Mouse (Mus musculus) embryonic stem cell, embryonic (primary cell): ENCODE measurements around the gene Tenm4.

ENCODE experiments used
- CTCF ChIA-PET, 4 experiments: fragments of 300-600 bp in 2 of 4; fragments of 350-600 bp in 2 of 4; sonication (Branson Sonifier 250); formaldehyde crosslinking; loops; one replicate each; lab custom pipeline; 2022; ENCODE audit warnings: inconsistent platforms in 2 of 4; lab: Charles Lee
- POLR2A ChIA-PET, 4 experiments: fragments of 300-600 bp in 2 of 4; fragments of 350-600 bp in 2 of 4; sonication (Branson Sonifier 250); formaldehyde crosslinking; loops; one replicate each; lab custom pipeline; 2022; ENCODE audit warnings: antibody characterized with exemption in 4 of 4, inconsistent platforms in 1 of 4; lab: Charles Lee

Gene Tenm4

DNA sequence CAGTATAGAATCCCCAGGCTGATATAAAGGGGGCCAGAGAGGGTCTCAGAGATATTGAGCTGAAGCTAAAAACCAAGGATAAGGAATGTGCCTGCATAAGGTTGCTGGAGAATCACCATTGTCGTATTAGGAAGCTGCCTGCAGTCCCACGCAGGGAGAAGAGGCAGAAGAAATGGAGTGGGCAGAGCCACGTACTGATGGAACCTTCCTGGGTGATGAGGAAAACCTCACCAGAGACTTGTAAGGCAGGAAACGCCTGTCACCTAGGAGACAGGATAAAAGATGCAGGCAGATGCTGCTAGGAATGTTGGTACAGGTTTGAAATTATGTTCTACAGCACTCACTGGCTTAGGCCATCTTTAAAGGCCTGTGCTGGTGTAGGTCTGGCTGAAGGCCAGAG, 329.8 kb downstream of the Tenm4 start:
- CTCF ChIA-PET, result no interaction called here
- POLR2A ChIA-PET, result interaction anchor here in 1 of 4 experiments (1.1 kb wide), 1 partner anchor 12 kb away, joined by 3 read pairs; no protein-coding TSS in a partner anchor

DNA sequence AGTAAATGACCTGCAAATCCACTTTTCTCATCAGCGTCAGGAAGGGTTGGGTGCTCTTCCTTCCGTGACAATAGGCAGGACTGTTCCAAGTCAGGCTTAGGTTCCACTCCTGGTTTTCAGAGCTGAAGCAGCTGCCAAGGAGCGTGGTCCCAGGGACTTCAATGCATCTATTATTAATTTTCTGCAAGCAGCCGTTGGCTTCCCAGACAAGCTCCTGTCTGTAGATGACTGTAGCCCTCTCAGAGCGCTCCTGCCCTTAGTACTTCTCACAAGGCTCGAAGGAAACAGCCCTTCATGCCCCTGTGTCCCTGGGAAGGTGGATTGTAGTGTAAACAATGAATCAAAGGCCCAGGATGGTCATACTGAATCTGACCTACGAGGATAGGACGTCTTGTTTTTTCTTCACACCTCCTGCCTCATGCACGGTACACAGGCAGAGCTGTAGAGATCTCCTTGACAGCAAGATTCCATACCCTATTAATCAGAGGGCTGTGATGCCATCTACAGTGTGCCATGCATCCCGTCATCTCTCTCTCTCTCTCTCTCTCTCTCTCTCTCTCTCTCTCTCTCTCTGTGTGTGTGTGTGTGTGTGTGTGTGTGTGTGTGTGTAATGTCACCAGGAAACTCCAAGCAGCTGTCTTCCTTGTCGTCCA, 331.4 kb downstream of the Tenm4 start:
- ChIA-PET CTCF (interaction anchor here in 1 of 4 experiments (0.6 kb wide), 1 partner anchor 289 kb away, joined by 8 read pairs; no protein-coding TSS in a partner anchor), POLR2A (interaction anchor here in 1 of 4 experiments (0.6 to 1.3 kb wide), 6 partner anchors 11 to 340 kb away, joined by 3 to 6 read pairs (median 3); no protein-coding TSS in a partner anchor)

DNA sequence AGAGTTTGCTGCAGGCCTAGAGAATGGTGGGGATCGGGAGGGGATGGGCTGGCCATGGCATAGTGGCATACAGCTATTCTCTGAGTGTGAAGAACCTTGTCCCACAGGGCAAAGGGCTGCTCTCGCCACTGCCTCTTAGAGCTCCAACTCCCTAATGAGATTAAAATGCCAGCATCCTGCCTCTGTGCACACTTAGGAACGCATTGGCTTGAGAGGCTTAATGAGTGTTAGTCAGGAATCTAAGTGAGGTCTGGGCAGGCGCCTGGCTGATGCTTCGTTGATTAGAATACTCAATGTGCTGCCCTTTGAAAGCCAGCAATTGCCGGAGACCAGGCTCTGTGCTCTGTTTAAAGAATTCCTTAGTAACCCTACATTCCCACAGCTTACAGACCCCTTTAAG, 334.5 kb downstream of the Tenm4 start:
- CTCF ChIA-PET, result interaction anchor here in 1 of 4 experiments (0.6 kb wide), 1 partner anchor 49 kb away, joined by 3 read pairs; no protein-coding TSS in a partner anchor
- POLR2A ChIA-PET, result interaction anchor here in 1 of 4 experiments (0.8 to 2.2 kb wide), 4 partner anchors 8 to 38 kb away, joined by 3 to 7 read pairs (median 4); no protein-coding TSS in a partner anchor

DNA sequence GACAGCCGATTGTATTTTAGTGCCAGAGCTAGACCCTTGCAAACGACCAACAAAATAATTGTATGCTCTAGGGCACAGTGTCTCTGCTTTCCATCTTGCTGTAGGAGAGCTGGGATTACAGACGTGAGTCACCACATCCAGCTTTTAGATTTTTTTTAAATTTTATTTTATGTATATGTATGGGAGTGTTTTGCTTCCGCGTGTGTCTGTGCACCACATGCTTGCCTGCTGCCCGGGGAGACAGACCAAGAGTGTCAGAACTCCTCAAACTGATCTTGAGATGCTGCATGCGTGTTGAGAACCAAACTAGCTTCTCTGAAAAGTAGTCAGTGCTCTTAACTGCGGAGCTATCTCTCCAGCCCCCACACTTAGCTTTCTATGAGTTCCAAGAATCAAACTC, 336.0 kb downstream of the Tenm4 start:
- ChIA-PET CTCF (no interaction called here), POLR2A (interaction anchor here in 1 of 4 experiments (1.4 to 2.2 kb wide), 3 partner anchors 9 to 13 kb away, joined by 6 to 10 read pairs (median 7); no protein-coding TSS in a partner anchor)

DNA sequence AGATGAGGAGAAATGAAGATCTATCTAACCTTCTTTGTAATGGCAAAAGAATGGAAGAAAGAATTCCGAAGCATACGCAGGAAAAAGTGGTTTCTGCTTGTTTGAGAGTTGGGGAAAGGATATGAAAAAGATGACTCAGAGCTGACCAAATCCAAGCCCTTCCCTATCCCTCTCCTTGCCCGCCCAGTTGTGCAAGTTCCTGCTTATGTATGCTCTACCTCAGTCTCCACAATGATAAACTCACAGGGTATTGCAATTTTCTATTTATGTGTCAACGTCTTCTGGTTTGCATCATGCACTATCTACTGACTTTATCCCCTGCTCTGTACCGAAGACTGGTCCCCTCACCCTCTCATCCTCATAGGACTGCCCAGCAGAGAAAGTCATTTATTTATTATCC, 339.4 kb downstream of the Tenm4 start:
- ChIA-PET POLR2A (no interaction called here), CTCF (no interaction called here)

DNA sequence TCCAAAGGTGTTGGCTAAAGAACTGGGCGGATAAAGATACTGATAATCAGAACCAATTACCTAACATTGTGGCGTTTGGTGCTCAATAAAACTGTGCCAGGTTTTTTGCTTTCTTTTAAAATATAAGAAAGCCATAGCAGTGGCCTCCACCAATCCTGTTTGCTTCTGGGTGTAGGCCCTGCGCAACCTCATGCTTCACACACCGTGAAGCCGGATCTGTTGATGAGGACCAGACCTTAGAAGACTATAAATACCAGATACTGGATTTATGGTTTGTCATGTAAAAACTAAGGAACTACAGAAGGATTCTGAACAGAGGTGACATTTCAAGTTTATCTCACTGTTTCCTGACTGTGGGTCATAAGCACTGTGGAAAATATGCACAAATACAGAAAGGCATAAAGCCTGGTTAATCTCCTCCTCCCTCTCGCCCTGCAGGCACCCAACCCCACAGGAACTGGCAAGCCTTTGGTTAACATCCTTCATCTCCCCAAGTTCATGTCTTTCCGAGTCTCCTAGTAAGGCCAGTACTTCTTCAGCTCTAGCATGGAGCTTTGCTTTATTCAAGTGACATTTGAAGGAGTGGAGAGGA, 340.1 kb downstream of the Tenm4 start:
- CTCF ChIA-PET, result no interaction called here
- POLR2A ChIA-PET, result interaction anchor here in 1 of 4 experiments (1.2 kb wide), 1 partner anchor 15 kb away, joined by 3 read pairs; no protein-coding TSS in a partner anchor

DNA sequence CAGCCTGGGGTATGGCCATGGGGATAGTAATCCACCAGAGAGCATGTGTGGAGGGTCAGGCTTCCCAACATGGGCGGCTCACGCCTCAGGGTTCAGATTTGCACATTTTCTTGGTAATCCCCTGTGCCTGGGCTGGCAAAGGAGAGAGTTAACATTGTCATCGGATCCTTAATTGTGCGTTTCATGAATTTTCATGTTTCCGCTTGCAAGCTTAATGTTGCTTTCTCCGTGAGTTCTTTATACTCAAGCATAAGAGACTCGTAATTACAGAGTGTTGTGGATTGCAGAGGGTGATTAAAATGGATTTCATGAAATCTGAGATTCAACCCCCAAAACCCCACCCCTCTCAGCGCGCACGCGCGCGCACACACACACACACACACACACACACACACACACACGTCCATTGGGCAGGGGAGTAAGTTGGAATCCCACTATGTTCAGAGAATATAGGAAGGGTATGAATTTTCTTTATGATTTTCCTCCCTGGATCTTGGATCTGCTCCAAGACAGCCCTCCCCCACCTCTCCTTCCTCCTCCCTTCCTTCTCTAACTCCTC, 341.0 kb downstream of the Tenm4 start:
- POLR2A ChIA-PET, result interaction anchor here in 2 of 4 experiments (0.7 to 1.2 kb wide), 2 partner anchors 14 to 193 kb away, joined by 3 to 4 read pairs; no protein-coding TSS in a partner anchor
- CTCF ChIA-PET, result interaction anchor here in 2 of 4 experiments (0.7 to 1.4 kb wide), 3 partner anchors 8 to 1013 kb away, joined by 3 to 6 read pairs (median 4); no protein-coding TSS in a partner anchor

DNA sequence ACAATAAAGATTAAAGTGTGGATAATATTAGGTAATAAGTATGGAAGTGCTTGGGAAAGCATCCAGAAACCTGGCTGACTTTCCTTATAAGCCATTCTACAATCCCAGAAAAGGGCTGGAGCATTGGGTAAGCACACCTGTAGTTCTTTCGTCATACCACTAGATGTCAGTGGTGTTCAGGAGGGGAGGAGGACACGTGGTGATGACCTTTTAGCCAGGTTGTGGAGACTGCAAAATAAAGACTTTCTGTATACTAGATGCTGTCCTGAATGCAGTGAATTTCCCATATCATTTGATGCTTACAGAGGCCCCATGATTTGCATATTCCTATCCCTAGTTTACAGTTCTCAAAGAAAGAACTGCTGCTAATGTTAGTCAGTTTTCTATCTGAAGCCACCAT, 348.2 kb downstream of the Tenm4 start:
- ChIA-PET POLR2A (interaction anchor here in 2 of 4 experiments (0.5 to 1.1 kb wide), 2 partner anchors 251 to 1029 kb away, joined by 3 read pairs; no protein-coding TSS in a partner anchor), CTCF (interaction anchor here in 2 of 4 experiments (0.6 to 2.0 kb wide), 5 partner anchors 10 to 396 kb away, joined by 3 to 6 read pairs (median 3); no protein-coding TSS in a partner anchor)

DNA sequence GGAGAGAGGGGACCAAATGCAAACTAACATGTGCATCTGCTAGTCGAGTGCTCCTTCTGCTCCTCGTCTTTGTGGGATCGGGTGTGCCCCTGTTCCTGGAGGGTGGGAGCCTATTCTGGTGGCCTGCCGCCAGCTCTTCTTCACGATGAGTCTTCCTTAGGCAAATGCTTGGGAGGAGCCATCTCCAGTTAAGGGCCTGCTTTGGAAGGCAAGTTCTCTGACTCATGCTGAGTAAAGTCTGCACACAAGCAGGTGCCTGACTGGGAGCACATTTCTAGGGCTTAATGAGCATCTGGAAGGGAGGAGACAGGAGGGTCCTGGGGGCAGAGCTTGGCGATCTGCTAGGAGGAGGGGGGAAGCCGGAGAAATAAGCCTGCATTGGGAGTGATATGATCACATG, 350.9 kb downstream of the Tenm4 start:
- CTCF ChIA-PET, result interaction anchor here in 1 of 4 experiments (0.6 kb wide), 1 partner anchor 117 kb away, joined by 3 read pairs; no protein-coding TSS in a partner anchor
- POLR2A ChIA-PET, result interaction anchor here in 1 of 4 experiments (0.7 kb wide), 1 partner anchor 459 kb away, joined by 3 read pairs; no protein-coding TSS in a partner anchor

DNA sequence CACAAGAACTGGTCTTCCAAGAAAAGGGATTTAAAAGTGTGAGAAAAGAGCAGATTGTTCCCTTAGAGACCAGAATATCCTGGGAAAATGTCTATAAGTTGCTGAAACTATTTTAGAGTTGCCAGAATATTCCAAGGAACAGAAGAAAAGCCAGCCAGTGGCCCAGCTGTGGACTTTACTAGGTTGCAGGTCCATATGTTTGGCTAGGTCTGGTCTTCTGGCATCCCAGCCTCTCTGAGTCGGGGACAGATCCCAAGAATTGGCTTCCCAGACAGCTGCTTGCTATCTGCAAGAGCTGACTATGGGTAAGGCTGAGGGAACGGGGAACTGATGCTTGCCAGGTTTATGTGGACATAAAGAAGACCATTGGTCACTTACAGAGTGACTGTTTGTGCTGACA, 352.6 kb downstream of the Tenm4 start:
- CTCF ChIA-PET, result no interaction called here
- POLR2A ChIA-PET, result interaction anchor here in 1 of 4 experiments (0.5 to 1.2 kb wide), 2 partner anchors 17 to 303 kb away, joined by 3 read pairs; no protein-coding TSS in a partner anchor

DNA sequence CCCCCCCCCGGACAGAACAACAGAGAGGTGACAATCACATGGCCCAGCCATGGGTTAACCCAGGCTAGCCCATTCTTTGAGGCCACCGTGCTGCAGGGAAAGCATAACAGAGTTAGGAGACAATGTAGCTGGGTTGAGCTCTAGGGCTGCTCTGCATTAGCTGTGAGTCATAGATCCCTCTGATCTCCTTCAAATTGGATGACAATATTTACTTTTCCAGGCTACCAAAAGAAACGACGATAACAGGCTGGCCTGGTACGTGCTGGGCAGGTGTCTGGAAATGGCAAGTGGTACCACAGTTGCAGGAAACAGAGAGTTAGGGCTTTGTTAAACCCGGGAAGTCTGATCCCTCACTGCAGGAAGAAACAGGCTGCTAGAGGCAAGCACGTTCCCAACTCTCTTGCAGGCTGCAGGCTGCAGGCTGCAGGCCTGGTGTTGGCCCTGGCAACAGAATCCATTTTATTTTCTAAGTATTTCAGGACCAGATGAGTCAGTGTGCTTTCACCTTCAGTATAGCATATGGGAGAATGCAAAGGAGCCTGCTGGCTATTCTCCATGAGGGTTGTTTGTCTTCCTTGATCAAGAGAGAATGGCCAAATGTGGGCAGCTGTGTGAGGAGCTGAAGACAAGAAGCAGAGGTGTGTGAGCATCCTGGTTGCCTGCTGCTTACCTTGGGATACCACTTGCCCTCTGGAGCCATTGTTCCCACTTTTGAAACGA, 353.6 kb downstream of the Tenm4 start:
- ChIA-PET POLR2A (interaction anchor here in 2 of 4 experiments (0.6 to 1.2 kb wide), 3 partner anchors 16 to 210 kb away, joined by 3 to 4 read pairs (median 3); no protein-coding TSS in a partner anchor), CTCF (no interaction called here)

DNA sequence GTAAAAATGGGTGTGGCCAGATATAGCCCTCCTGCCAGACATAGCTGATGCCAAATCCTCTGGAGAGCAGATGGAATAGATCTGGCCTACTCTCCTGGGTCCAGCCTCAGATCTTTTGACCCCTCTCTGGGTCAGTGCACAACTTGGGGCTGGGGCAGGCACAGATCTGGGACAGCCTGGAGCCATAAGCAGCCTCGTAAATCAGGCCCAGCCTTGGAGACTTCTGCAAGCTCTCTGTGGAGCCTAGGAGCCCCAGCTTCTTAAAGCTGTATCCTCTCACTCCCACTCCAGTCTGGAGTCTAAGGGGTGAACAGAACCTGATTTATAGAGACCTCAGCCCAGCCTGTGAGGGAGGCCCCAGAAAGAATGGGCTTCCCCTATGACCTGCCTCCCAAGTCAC, 354.3 kb downstream of the Tenm4 start:
- POLR2A ChIA-PET, result interaction anchor here in 1 of 4 experiments (0.9 to 1.1 kb wide), 3 partner anchors 9 to 16 kb away, joined by 3 to 4 read pairs (median 3); no protein-coding TSS in a partner anchor
- CTCF ChIA-PET, result no interaction called here

DNA sequence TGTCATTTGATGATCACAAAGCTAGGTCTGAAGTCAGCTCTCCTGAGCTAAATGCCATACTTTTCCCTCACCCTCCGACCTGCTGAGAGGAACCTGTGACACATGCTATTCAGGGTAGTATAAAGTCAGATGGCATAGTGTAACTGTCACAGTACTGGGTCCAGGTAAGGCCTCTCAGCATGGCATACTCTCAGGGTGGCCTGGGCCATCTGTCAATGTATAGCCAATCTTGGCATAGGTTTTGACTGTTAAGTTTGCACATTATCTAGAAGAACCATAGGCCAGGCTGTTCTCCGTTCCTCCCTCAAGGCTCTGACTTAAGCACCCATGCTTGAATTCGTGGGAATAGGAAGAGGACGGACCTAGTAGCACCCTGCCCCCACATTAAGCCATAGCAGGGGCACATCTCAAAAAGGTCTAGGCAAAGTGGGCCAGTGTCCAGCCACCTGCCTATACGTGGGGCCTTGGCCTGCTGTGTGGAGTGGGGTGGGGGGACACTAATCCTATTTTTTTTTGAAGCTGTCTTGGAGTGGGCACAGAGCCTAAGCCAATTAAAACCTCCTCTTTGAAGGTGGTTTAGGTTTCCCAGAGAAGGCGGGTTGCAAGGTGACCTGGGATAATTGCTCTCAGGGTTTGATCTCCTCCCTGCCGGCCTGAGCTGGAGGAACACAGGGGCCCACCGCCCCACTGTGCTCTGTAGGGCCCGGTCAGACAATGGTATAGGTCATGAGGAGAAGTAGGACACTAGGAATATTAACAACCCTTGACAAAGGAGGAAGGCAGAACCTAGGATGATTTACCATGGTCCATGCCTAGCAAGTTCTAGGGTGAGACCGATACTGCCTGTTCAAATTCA, 359.8 kb downstream of the Tenm4 start:
- POLR2A ChIA-PET, result no interaction called here
- CTCF ChIA-PET, result no interaction called here

DNA sequence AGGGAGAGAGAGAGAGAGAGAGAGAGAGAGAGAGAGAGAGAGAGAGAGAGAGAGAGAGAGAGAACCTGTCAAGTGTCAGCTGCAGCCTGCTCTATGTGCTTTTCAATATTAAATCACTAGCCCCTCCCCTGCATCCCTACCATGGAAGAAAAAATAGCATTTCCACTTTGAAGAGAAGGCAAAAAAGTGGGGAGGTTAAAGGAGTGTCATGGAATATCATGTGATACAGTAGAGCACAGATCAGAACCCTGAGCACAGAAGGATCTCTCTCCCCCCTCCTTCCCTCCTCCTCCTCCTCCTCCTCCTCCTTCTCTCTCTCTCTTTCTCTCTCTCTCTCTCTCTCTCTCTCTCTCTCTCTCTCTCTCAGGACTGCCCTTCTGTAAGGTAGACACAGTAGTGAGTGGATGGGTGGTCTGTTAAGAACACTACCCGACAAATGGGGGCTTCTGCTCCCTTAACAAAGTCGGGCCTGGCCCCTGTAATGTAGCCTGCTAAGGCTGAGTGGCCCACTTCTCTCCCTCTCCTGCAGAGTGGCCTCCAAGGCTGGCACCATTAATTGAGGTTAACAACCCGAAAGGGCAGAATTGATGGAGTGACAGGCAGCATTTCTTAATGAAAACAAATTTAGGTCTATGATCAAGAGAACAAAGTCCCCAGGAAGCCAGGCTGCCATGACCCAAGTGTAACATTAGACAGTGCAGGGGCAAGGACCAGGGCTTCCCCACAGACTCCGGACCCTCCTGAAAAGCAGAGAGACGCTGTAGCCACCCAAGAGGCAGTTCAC, 361.1 kb downstream of the Tenm4 start:
- ChIA-PET CTCF (no interaction called here), POLR2A (interaction anchor here in 1 of 4 experiments (1.2 kb wide), 1 partner anchor 10 kb away, joined by 4 read pairs; no protein-coding TSS in a partner anchor)

DNA sequence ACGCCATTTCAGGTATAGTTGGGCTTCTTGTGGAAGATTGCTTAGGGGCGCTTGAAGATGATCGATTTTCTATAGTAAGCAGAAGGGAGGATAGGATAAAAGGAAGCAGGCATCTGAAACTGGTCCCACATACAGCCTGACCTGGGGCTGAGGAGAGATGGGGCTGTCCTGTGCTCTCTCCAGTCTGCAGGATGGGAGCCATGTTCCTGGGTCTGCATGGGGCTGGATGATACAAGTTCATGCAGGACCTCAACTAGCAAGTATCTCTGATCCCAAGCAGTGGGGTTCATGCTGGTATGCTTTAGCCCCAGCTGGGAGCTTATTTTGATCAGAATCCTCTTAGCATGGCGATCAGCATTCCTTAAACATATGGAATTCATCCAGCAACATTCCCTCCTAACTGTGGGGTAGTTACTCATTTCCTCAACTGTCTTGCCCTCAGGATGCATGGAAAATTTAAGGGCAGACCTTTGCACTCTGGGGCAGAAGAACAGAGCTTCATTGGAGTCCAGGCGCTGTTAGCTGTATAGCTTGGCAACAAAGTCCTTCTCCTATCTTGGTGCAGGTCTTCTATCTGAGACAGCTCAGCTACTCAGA, 361.9 kb downstream of the Tenm4 start:
- POLR2A ChIA-PET, result interaction anchor here in 1 of 4 experiments (1.2 kb wide), 1 partner anchor 9 kb away, joined by 4 read pairs; no protein-coding TSS in a partner anchor
- CTCF ChIA-PET, result no interaction called here

DNA sequence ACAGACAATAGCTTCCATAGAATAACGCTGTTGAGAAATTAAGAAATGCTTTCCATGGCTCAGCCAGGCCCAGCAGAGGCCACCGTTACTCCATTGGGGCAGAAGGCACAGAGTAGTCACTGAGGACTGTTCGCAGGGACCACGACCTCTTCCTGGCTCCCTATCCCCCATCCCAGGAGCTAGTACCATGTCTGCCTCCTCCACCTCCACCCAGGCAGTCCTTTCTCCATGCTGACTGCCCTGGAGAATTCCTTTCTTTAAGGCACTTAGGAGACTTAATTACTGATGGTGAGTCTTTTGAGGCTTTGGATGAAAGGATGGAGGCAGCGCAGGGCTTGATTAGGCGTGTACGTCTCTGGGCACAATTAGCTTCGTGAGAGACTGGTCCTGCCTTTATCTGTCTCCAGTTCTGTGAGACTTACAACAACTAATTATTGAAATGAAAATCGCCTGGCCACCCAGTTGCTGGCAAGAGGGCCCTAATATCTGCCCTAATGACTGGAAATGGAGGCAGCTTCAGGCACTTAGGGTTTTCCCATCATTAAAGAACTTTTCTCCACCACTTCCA, 365.4 kb downstream of the Tenm4 start:
- POLR2A ChIA-PET, result no interaction called here
- CTCF ChIA-PET, result interaction anchor here in 1 of 4 experiments (1.2 kb wide), 1 partner anchor 18 kb away, joined by 3 read pairs; no protein-coding TSS in a partner anchor
